Mouse (Mus musculus) heart, embryonic 14.5 days (tissue): ENCODE data around the gene Fam120a. TPM values are rescaled to one million over a fixed set of nuclear protein-coding genes. Genes with fewer than 3 reads are reported as not detected.
A peak's percentile ranks its signal among the peaks of the same experiment; 100 is the strongest.

ENCODE experiments used
- ATAC-seq: fragments of 200-750 bp; cut with Nextera tagmentation; 2 replicates; pipeline ENCODE4 v1.8.0; 2017; ENCODE audit warnings: low read depth, moderate TSS enrichment; ENCODE audit not compliant: insufficient number of reproducible peaks, insufficient read depth, low FRiP score
- H3K27ac ChIP-seq, 2 experiments: fragments of 200-500 bp in 1 of 2; fragments of 300-500 bp in 1 of 2; sonication (generic) in 1 of 2; replicated peaks in 1 of 2; 2 replicates each; pipeline ENCODE4 v1.5.1; 2012 to 2014; ENCODE audit warnings: low read depth in 2 of 2, low read length in 2 of 2, control low read depth in 1 of 2, mild to moderate bottlenecking in 1 of 2, mixed read lengths in 1 of 2; ENCODE audit not compliant: control insufficient read depth in 1 of 2, insufficient read depth in 1 of 2
- H3K27me3 ChIP-seq: fragments of 300-500 bp; sonication (generic); 2 replicates; pipeline ENCODE4 v1.6.1; 2014; ENCODE audit warnings: mild to moderate bottlenecking, low read length, control low read depth; ENCODE audit not compliant: control insufficient read depth, insufficient read depth
- H3K36me3 ChIP-seq: fragments of 300-500 bp; sonication (generic); 2 replicates; pipeline ENCODE4 v1.6.1; 2014; ENCODE audit warnings: mild to moderate bottlenecking, control low read depth, low read length, mixed read lengths; ENCODE audit not compliant: control insufficient read depth, insufficient read depth
- H3K4me1 ChIP-seq, 2 experiments: fragments of 200-500 bp in 1 of 2; fragments of 300-500 bp in 1 of 2; sonication (generic) in 1 of 2; 2 replicates each; pipeline ENCODE4 v1.6.1; 2012 to 2014; ENCODE audit warnings: low read length in 2 of 2, control low read depth in 1 of 2, mixed read lengths in 1 of 2; ENCODE audit not compliant: control insufficient read depth in 2 of 2, insufficient read depth in 2 of 2
- H3K4me2 ChIP-seq: fragments of 300-500 bp; sonication (generic); 2 replicates; pipeline ENCODE4 v1.6.1; 2014; ENCODE audit warnings: mild to moderate bottlenecking, low read length
- H3K4me3 ChIP-seq, 2 experiments: fragments of 200-500 bp in 1 of 2; fragments of 300-500 bp in 1 of 2; sonication (generic) in 1 of 2; 2 replicates each; pipeline ENCODE4 v1.5.1; 2012 to 2014; ENCODE audit warnings: low read length in 2 of 2, mild to moderate bottlenecking in 2 of 2, control low read depth in 1 of 2, low read depth in 1 of 2, moderate library complexity in 1 of 2; ENCODE audit not compliant: control insufficient read depth in 1 of 2, insufficient read depth in 1 of 2
- H3K9ac ChIP-seq: fragments of 300-500 bp; sonication (generic); 2 replicates; pipeline ENCODE4 v1.6.1; 2014; ENCODE audit warnings: mild to moderate bottlenecking, low read length
- H3K9me3 ChIP-seq: fragments of 300-500 bp; sonication (generic); 2 replicates; pipeline ENCODE4 v1.6.1; 2016; ENCODE audit warnings: low read length, control low read depth; ENCODE audit not compliant: control insufficient read depth
- WGBS: fragments of 180-500 bp; shearing (Covaris S2); extraction: QIAGEN DNeasy Blood & Tissue Kit; methylation state at CpG from one replicate; pipeline ENCODE4 v1.1.7; 2014; 5-methylcytosine and 5-hydroxymethylcytosine counted together
- polyA plus RNA-seq: library from polyadenylated mRNA; unstranded; fragments of >200 nt; fragmentation: Nextera tagmentation; extraction: Ambion mirVana; gene quantifications from 2 replicates; pipeline ENCODE4 v1.2.1, GENCODE M21; 2014

The Fam120a gene
- polyA plus RNA-seq, 1 experiment from 2014 or later: 29.7 TPM

GRCm38 (mm10) chr13:48964850-48965249 lies 3.0 kb downstream of the Fam120a start:
- no peaks in the 10 kb centered on the region for H3K27me3 ChIP-seq
- no peak for ATAC-seq
- H3K9me3 ChIP-seq: no peaks in the 10 kb centered on the region
- peak overlapping the region; percentile 97 for H3K9ac ChIP-seq
- peak overlapping the region in 1 of 2 experiments; percentile 84; a peak in 2 of 4 replicates for H3K4me3 ChIP-seq
- WGBS: 70% methylated on average over 4 of the region's 4 CpGs
- peak overlapping the region; percentile 88 for H3K4me2 ChIP-seq
- H3K27ac ChIP-seq: peak overlapping the region; percentile 91 to 99; a peak in 3 of 4 replicates
- peaks cover 7% of the 10 kb centered on the region; the same call in 1 of the 2 replicates for H3K36me3 ChIP-seq
- H3K4me1 ChIP-seq: peaks cover 10 to 50% of the 10 kb centered on the region in 2 experiments

- Histone ChIP-seq H3K27ac (0 out of 4 replicates have a peak overlapping the region, but pooled peaks of 1 of the 2 experiments have one; percentile 19), H3K4me3 (no peak overlapping the region), H3K4me1 (peaks cover 10 to 44% of the 10 kb centered on the region in 2 experiments)
These were observed 4.7 kb downstream of the Fam120a start for GRCm38 (mm10) chr13:48963111-48963510.

GRCm38 (mm10) chr13:48962519-48962918 lies 5.3 kb downstream of the Fam120a start:
- WGBS: 38% methylated on average over 3 of the region's 3 CpGs
- Histone ChIP-seq H3K36me3 (peaks cover 7% of the 10 kb centered on the region; the same call in 1 of the 2 replicates), H3K27me3 (no peaks in the 10 kb centered on the region), H3K9me3 (no peaks in the 10 kb centered on the region), H3K4me3 (no peak overlapping the region), H3K4me2 (no peak overlapping the region), H3K9ac (peak overlapping the region; percentile 25; the same call in 1 of the 2 replicates), H3K27ac (peak overlapping the region in 1 of 2 experiments; percentile 28; a peak in 1 of 4 replicates), H3K4me1 (peaks cover 10 to 44% of the 10 kb centered on the region in 2 experiments)
- ATAC-seq: no peak

More at GRCm38 (mm10) chr13:48963111-48963510, 4.7 kb downstream of the Fam120a start:
- 79% methylated on average over 1 of the region's 1 CpGs for WGBS
- ATAC-seq: no peak
- H3K36me3 ChIP-seq: peaks cover 7% of the 10 kb centered on the region; the same call in 1 of the 2 replicates
- H3K9me3 ChIP-seq: no peaks in the 10 kb centered on the region
- no peak overlapping the region; the same call in 1 of the 2 replicates for H3K9ac ChIP-seq
- no peak overlapping the region for H3K4me2 ChIP-seq
- no peaks in the 10 kb centered on the region for H3K27me3 ChIP-seq

- Histone ChIP-seq H3K4me2 (no peak overlapping the region), H3K4me3 (no peak overlapping the region), H3K27me3 (no peaks in the 10 kb centered on the region), H3K36me3 (no peaks in the 10 kb centered on the region), H3K9ac (no peak overlapping the region), H3K9me3 (no peaks in the 10 kb centered on the region), H3K4me1 (peaks cover 5 to 23% of the 10 kb centered on the region in 2 experiments), H3K27ac (no peak overlapping the region)
- 64% methylated on average over 4 of the region's 4 CpGs for WGBS
- no peak for ATAC-seq
These were observed 9.2 kb downstream of the Fam120a start for GRCm38 (mm10) chr13:48958608-48959007.

GRCm38 (mm10) chr13:48954825-48955224 lies 13.0 kb downstream of the Fam120a start:
- Histone ChIP-seq H3K4me1 (peaks cover 2 to 18% of the 10 kb centered on the region in 2 experiments), H3K27me3 (no peaks in the 10 kb centered on the region), H3K4me3 (no peak overlapping the region), H3K9ac (no peak overlapping the region), H3K27ac (no peak overlapping the region), H3K4me2 (no peak overlapping the region), H3K36me3 (no peaks in the 10 kb centered on the region), H3K9me3 (no peaks in the 10 kb centered on the region)
- no peak for ATAC-seq
- WGBS: 88% methylated on average over 4 of the region's 4 CpGs

- peaks cover 2 to 16% of the 10 kb centered on the region in 2 experiments; a peak in 3 of 4 replicates for H3K4me1 ChIP-seq
- 38% methylated on average over 5 of the region's 5 CpGs for WGBS
- peaks cover 33% of the 10 kb centered on the region for H3K36me3 ChIP-seq
- no peaks in the 10 kb centered on the region for H3K27me3 ChIP-seq
- H3K27ac ChIP-seq: no peak overlapping the region
- H3K4me3 ChIP-seq: no peak overlapping the region
- no peak overlapping the region for H3K9ac ChIP-seq
- no peak for ATAC-seq
- no peaks in the 10 kb centered on the region for H3K9me3 ChIP-seq
- H3K4me2 ChIP-seq: no peak overlapping the region
These were observed 17.1 kb downstream of the Fam120a start for GRCm38 (mm10) chr13:48950600-48951241.

GRCm38 (mm10) chr13:48948951-48949350 lies 18.9 kb downstream of the Fam120a start:
- WGBS: 86% methylated on average over 6 of the region's 6 CpGs
- no peak overlapping the region for H3K27ac ChIP-seq
- H3K9me3 ChIP-seq: no peaks in the 10 kb centered on the region
- H3K4me3 ChIP-seq: no peak overlapping the region
- no peak overlapping the region for H3K4me2 ChIP-seq
- no peak for ATAC-seq
- H3K36me3 ChIP-seq: peaks cover 49% of the 10 kb centered on the region
- H3K9ac ChIP-seq: no peak overlapping the region
- H3K27me3 ChIP-seq: no peaks in the 10 kb centered on the region
- peaks cover 0 to 16% of the 10 kb centered on the region in 2 experiments; a peak in 3 of 4 replicates for H3K4me1 ChIP-seq
